Mouse (Mus musculus): ENCODE results near the gene Ing5. TPM values are rescaled to one million over a fixed set of nuclear protein-coding genes. Genes with fewer than 3 reads are reported as not detected.
"Not testable (repeated sequence)": the region's sequence is repeated elsewhere in the genome, so short reads cannot be mapped to it uniquely, and the experiment has no call there.

Ing5 gene
- polyA plus RNA-seq, 1 experiment from 2014 or later, result 8.1 TPM

- DNase-seq (ENCODE audit: low spot score), result peak; percentile 34
- TF ChIP-seq EP300 (IDR thresholded peaks at IDR 0.05) (no peak), CTCF (IDR thresholded peaks at IDR 0.05) (no peak)
- 60% methylated on average over 6 of the region's 6 CpGs for WGBS
Observed at GRCm38 (mm10) chr1:93857370-93857769, 53.6 kb downstream of the Ing5 start.

GRCm38 (mm10) chr1:93857991-93858390 is 54.2 kb downstream of the Ing5 start:
- no peak overlapping the region for H3K4me3 ChIP-seq (ENCODE audit: low read depth, low read length)
- WGBS, result 25% methylated on average over 3 of the region's 3 CpGs
- no peaks in the 10 kb centered on the region for H3K9me3 ChIP-seq (ENCODE audit: low read length)
- H3K27ac ChIP-seq (ENCODE audit: low read length), result no peak overlapping the region
- no peak overlapping the region for H3K4me2 ChIP-seq (replicated peaks; ENCODE audit: low read depth, low read length)
- H3K27me3 ChIP-seq (replicated peaks; ENCODE audit: insufficient read depth, low read length), result no peaks in the 10 kb centered on the region
- H3K9ac ChIP-seq (replicated peaks; ENCODE audit: low read depth), result no peak overlapping the region
- ATAC-seq (no peak), DNase-seq (ENCODE audit: low spot score) (no peak)
- H3K4me1 ChIP-seq (ENCODE audit: insufficient read depth, low read depth, low read length), result no peaks in the 10 kb centered on the region
- no peak for TF ChIP-seq CTCF (IDR thresholded peaks at IDR 0.05)
- TF ChIP-seq EP300 (IDR thresholded peaks at IDR 0.05), result no peak
- H3K36me3 ChIP-seq (ENCODE audit: insufficient read depth, low read length), result no peaks in the 10 kb centered on the region

More at GRCm38 (mm10) chr1:93857370-93857769, 53.6 kb downstream of the Ing5 start:
- Histone ChIP-seq H3K27me3 (replicated peaks; ENCODE audit: insufficient read depth, low read length) (no peaks in the 10 kb centered on the region), H3K36me3 (ENCODE audit: insufficient read depth, low read length) (no peaks in the 10 kb centered on the region), H3K4me3 (ENCODE audit: low read depth, low read length) (no peak overlapping the region), H3K9ac (replicated peaks; ENCODE audit: low read depth) (no peak overlapping the region), H3K4me2 (replicated peaks; ENCODE audit: low read depth, low read length) (no peak overlapping the region), H3K9me3 (ENCODE audit: low read length) (no peaks in the 10 kb centered on the region), H3K27ac (ENCODE audit: low read length) (no peak overlapping the region), H3K4me1 (ENCODE audit: insufficient read depth, low read depth, low read length) (no peaks in the 10 kb centered on the region)
- ATAC-seq, result peak; percentile 45

GRCm38 (mm10) chr1:93859619-93860018 is 55.9 kb downstream of the Ing5 start:
- Histone ChIP-seq H3K36me3 (ENCODE audit: insufficient read depth, low read length) (no peaks in the 10 kb centered on the region), H3K4me1 (ENCODE audit: insufficient read depth, low read depth, low read length) (no peaks in the 10 kb centered on the region), H3K9ac (replicated peaks; ENCODE audit: low read depth) (no peak overlapping the region), H3K4me2 (replicated peaks; ENCODE audit: low read depth, low read length) (no peak overlapping the region), H3K27ac (ENCODE audit: low read length) (no peak overlapping the region), H3K4me3 (ENCODE audit: low read depth, low read length) (no peak overlapping the region), H3K27me3 (replicated peaks; ENCODE audit: insufficient read depth, low read length) (no peaks in the 10 kb centered on the region), H3K9me3 (ENCODE audit: low read length) (no peaks in the 10 kb centered on the region)
- TF ChIP-seq EP300 (IDR thresholded peaks at IDR 0.05), result no peak
- DNase-seq (ENCODE audit: low spot score), result no peak
- no peak; the same call in 1 of the 2 replicates for ATAC-seq

- H3K36me3 ChIP-seq (ENCODE audit: insufficient read depth, low read length); H3K27ac ChIP-seq (ENCODE audit: low read length); H3K27me3 ChIP-seq (replicated peaks; ENCODE audit: insufficient read depth, low read length); H3K9ac ChIP-seq (replicated peaks; ENCODE audit: low read depth); H3K4me1 ChIP-seq (ENCODE audit: insufficient read depth, low read depth, low read length); H3K9me3 ChIP-seq (ENCODE audit: low read length); H3K4me3 ChIP-seq (ENCODE audit: low read depth, low read length); H3K4me2 ChIP-seq (replicated peaks; ENCODE audit: low read depth, low read length): not testable (repeated sequence)
- DNase-seq (ENCODE audit: low spot score), result peak; percentile 50
- WGBS, result 37% methylated on average over 2 of the region's 2 CpGs
- peak; percentile 50 for ATAC-seq
Observed at GRCm38 (mm10) chr1:93861048-93861447, 57.3 kb downstream of the Ing5 start, which contains the start of gene Gal3st2. Gene Gal3st2 (plus strand): TSS chr1:93861306.

Other genes starting within 250 kb of the Ing5 start
- 140 and 148 TPM in 2 replicates for gene Stk25, start 145.3 kb upstream of the Ing5 start, polyA plus RNA-seq (2015; fragmentation: Nextera tagmentation; extraction: Ambion mirVana)
- 30.9 and 31.2 TPM in 2 replicates for gene Bok, start 118.3 kb upstream of the Ing5 start, polyA plus RNA-seq (2015; fragmentation: Nextera tagmentation; extraction: Ambion mirVana)
- 54.2 and 66.1 TPM in 2 replicates for gene Atg4b, start 52.5 kb upstream of the Ing5 start, polyA plus RNA-seq (2015; fragmentation: Nextera tagmentation; extraction: Ambion mirVana)
- 34.4 and 37.6 TPM in 2 replicates for gene Thap4, start 49.1 kb upstream of the Ing5 start, polyA plus RNA-seq (2015; fragmentation: Nextera tagmentation; extraction: Ambion mirVana)
- 69.6 and 71.6 TPM in 2 replicates for gene Dtymk, start 2.0 kb upstream of the Ing5 start, polyA plus RNA-seq (2015; fragmentation: Nextera tagmentation; extraction: Ambion mirVana)
- gene D2hgdh, start 20.9 kb downstream of the Ing5 start, polyA plus RNA-seq (2015; fragmentation: Nextera tagmentation; extraction: Ambion mirVana), result 7.2 and 8.7 TPM in 2 replicates
- gene Gal3st2, start 57.3 kb downstream of the Ing5 start, polyA plus RNA-seq (2015; fragmentation: Nextera tagmentation; extraction: Ambion mirVana), result 0.19 and 0.25 TPM in 2 replicates
- 0.08 TPM in 1 of 2 replicates, not detected in the other for gene Gal3st2b, start 114.3 kb downstream of the Ing5 start, polyA plus RNA-seq (2015; fragmentation: Nextera tagmentation; extraction: Ambion mirVana)
- gene Gal3st2c, start 186.5 kb downstream of the Ing5 start, polyA plus RNA-seq (2015; fragmentation: Nextera tagmentation; extraction: Ambion mirVana), result not detected in 2 replicates
- gene Neu4, start 216.5 kb downstream of the Ing5 start, polyA plus RNA-seq (2015; fragmentation: Nextera tagmentation; extraction: Ambion mirVana), result not detected in 2 replicates
- gene Pdcd1, start 248.6 kb downstream of the Ing5 start, polyA plus RNA-seq (2015; fragmentation: Nextera tagmentation; extraction: Ambion mirVana), result 0.06 and 0.13 TPM in 2 replicates